8 mouse cellular contexts compared by ENCODE assay signal in genomic region chr10:120898785-120899762, GRCm38 (mm10). TPM values are rescaled to one million over a fixed set of nuclear protein-coding genes. Genes with fewer than 3 reads are reported as not detected.
A peak's percentile ranks its signal among the peaks of the same experiment; 100 is the strongest.
DNase-seq lines count a peak whose midpoint lies in the region; ATAC-seq lines count a peak whose summit lies in the region.

Gene Msrb3 (minus strand): TSS chr10:120899101.

- no peaks in the 10 kb centered on the region for H3K4me1 ChIP-seq in hindbrain, embryonic 11.5 days (replicated peaks; ENCODE audit: control insufficient read depth, insufficient read depth, low read length)

- H3K9me3 ChIP-seq in hindbrain, embryonic 11.5 days (ENCODE audit: control insufficient read depth, low read length) = no peaks in the 10 kb centered on the region

- WGBS in hindbrain, embryonic 11.5 days = 5% methylated on average over 38 of the region's 64 CpGs

- DNase-seq in adipocyte (ENCODE audit: low spot score) = peak; percentile 79
- peak; percentile 79 to 85 for DNase-seq in cerebellum, postnatal 10 days
- DNase-seq in frontal cortex, postnatal 36 days (ENCODE audit: low spot score in 2 of 2) = peak; percentile 72
- DNase-seq in hindbrain, embryonic 11.5 days (ENCODE audit: low spot score) = peak; percentile 84
- peak; percentile 48 to 51 for DNase-seq in layer of hippocampus, postnatal 25 days (ENCODE audit: extremely low spot score in 1 of 2, low spot score in 1 of 2)
- peak; percentile 87 for DNase-seq in lung, postnatal 14 days
- DNase-seq in retina, postnatal 1 day = peak; percentile 87
- no peak for DNase-seq in T-cell, adult 2 months (ENCODE audit: low spot score)

- peak within 1 kb of the TSS; percentile 68 for H3K9ac ChIP-seq in hindbrain, embryonic 11.5 days (ENCODE audit: low read depth, low read length)

- peak; percentile 89 for ATAC-seq in hindbrain, embryonic 11.5 days (ENCODE audit: low FRiP score)

- peak within 1 kb of the TSS; percentile 65 for H3K4me3 ChIP-seq in hindbrain, embryonic 11.5 days (ENCODE audit: low read depth, low read length)

- no peaks in the 10 kb centered on the region; the same call in 1 of the 2 replicates for H3K27me3 ChIP-seq in hindbrain, embryonic 11.5 days (ENCODE audit: control insufficient read depth, insufficient read depth, low read length)

- no peak within 1 kb of the TSS for H3K27ac ChIP-seq in hindbrain, embryonic 11.5 days (ENCODE audit: low read depth, low read length)

- H3K4me2 ChIP-seq in hindbrain, embryonic 11.5 days (replicated peaks; ENCODE audit: low read depth, low read length) = peak within 1 kb of the TSS; percentile 96

- no peaks in the 10 kb centered on the region for H3K36me3 ChIP-seq in hindbrain, embryonic 11.5 days (ENCODE audit: control insufficient read depth, insufficient read depth, low read length)

RNA-seq across cellular contexts. Expression of gene Msrb3, which starts in this region (rescaled TPM):
- 4.2 and 9.2 TPM in 2 replicates for polyA plus RNA-seq in hindbrain, embryonic 11.5 days (2014; fragmentation: Nextera tagmentation; extraction: Ambion mirVana)
- 1 to 10 TPM; 4.2 to 4.3 TPM for total RNA-seq in layer of hippocampus, postnatal 25 days (2021)
